Mouse (Mus musculus): ENCODE results near the gene Prpf40a. TPM values are rescaled to one million over a fixed set of nuclear protein-coding genes. Genes with fewer than 3 reads are reported as not detected.

Prpf40a gene
- polyA plus RNA-seq, 1 experiment, result 16.0 TPM

GRCm38 (mm10) chr2:53106472-53106871, 84.6 kb downstream of the Prpf40a start:
- 90% methylated on average over 8 of the region's 8 CpGs for WGBS

GRCm38 (mm10) chr2:53106056-53106455, 85.0 kb downstream of the Prpf40a start:
- TF ChIP-seq POLR2A (IDR thresholded peaks at IDR 0.05; ENCODE audit: low read depth, low read length), result no peak
- no peak for TF ChIP-seq CTCF (IDR thresholded peaks at IDR 0.05; ENCODE audit: extremely low read depth, insufficient read length, insufficient replicate concordance, low read depth, low read length)
- 77% methylated on average over 7 of the region's 7 CpGs for WGBS
- H3K36me3 ChIP-seq (ENCODE audit: control insufficient read depth, insufficient read depth, low read length), result no peaks in the 10 kb centered on the region
- no peak overlapping the region for H3K27ac ChIP-seq (ENCODE audit: insufficient read depth, low read depth, low read length)
- H3K4me3 ChIP-seq (ENCODE audit: low read depth, low read length), result no peak overlapping the region
- no peaks in the 10 kb centered on the region for H3K27me3 ChIP-seq (ENCODE audit: control insufficient read depth, insufficient read depth, low read length)
- no peaks in the 10 kb centered on the region for H3K4me1 ChIP-seq (ENCODE audit: control insufficient read depth, insufficient read depth, insufficient read length, low read length)

More at GRCm38 (mm10) chr2:53106472-53106871, 84.6 kb downstream of the Prpf40a start:
- H3K36me3 ChIP-seq (ENCODE audit: control insufficient read depth, insufficient read depth, low read length), result no peaks in the 10 kb centered on the region
- no peak overlapping the region for H3K4me3 ChIP-seq (ENCODE audit: low read depth, low read length)
- H3K27me3 ChIP-seq (ENCODE audit: control insufficient read depth, insufficient read depth, low read length), result no peaks in the 10 kb centered on the region
- no peaks in the 10 kb centered on the region for H3K4me1 ChIP-seq (ENCODE audit: control insufficient read depth, insufficient read depth, insufficient read length, low read length)
- H3K27ac ChIP-seq (ENCODE audit: insufficient read depth, low read depth, low read length), result no peak overlapping the region
- TF ChIP-seq POLR2A (IDR thresholded peaks at IDR 0.05; ENCODE audit: low read depth, low read length), result no peak
- no peak for TF ChIP-seq CTCF (IDR thresholded peaks at IDR 0.05; ENCODE audit: extremely low read depth, insufficient read length, insufficient replicate concordance, low read depth, low read length)

GRCm38 (mm10) chr2:53105408-53105807, 85.7 kb downstream of the Prpf40a start:
- Histone ChIP-seq H3K27ac (ENCODE audit: insufficient read depth, low read depth, low read length) (no peak overlapping the region), H3K4me3 (ENCODE audit: low read depth, low read length) (no peak overlapping the region), H3K36me3 (ENCODE audit: control insufficient read depth, insufficient read depth, low read length) (no peaks in the 10 kb centered on the region), H3K27me3 (ENCODE audit: control insufficient read depth, insufficient read depth, low read length) (no peaks in the 10 kb centered on the region), H3K4me1 (ENCODE audit: control insufficient read depth, insufficient read depth, insufficient read length, low read length) (no peaks in the 10 kb centered on the region)
- WGBS, result 36% methylated on average over 10 of the region's 10 CpGs
- no peak for TF ChIP-seq POLR2A (IDR thresholded peaks at IDR 0.05; ENCODE audit: low read depth, low read length)

GRCm38 (mm10) chr2:53102901-53103300, 88.2 kb downstream of the Prpf40a start:
- no peaks in the 10 kb centered on the region for H3K36me3 ChIP-seq (ENCODE audit: control insufficient read depth, insufficient read depth, low read length)
- no peak overlapping the region for H3K4me3 ChIP-seq (ENCODE audit: low read depth, low read length)
- 99% methylated on average over 2 of the region's 2 CpGs for WGBS
- TF ChIP-seq CTCF (IDR thresholded peaks at IDR 0.05; ENCODE audit: extremely low read depth, insufficient read length, insufficient replicate concordance, low read depth, low read length), result no peak
- TF ChIP-seq POLR2A (IDR thresholded peaks at IDR 0.05; ENCODE audit: low read depth, low read length), result no peak
- no peaks in the 10 kb centered on the region for H3K27me3 ChIP-seq (ENCODE audit: control insufficient read depth, insufficient read depth, low read length)
- no peak overlapping the region for H3K27ac ChIP-seq (ENCODE audit: insufficient read depth, low read depth, low read length)
- no peaks in the 10 kb centered on the region for H3K4me1 ChIP-seq (ENCODE audit: control insufficient read depth, insufficient read depth, insufficient read length, low read length)

- 61% methylated on average over 11 of the region's 11 CpGs for WGBS
- no peak for TF ChIP-seq CTCF (IDR thresholded peaks at IDR 0.05; ENCODE audit: extremely low read depth, insufficient read length, insufficient replicate concordance, low read depth, low read length)
- no peak for TF ChIP-seq POLR2A (IDR thresholded peaks at IDR 0.05; ENCODE audit: low read depth, low read length)
These were observed 89.0 kb downstream of the Prpf40a start for GRCm38 (mm10) chr2:53101885-53102740.

GRCm38 (mm10) chr2:53100093-53100492, 91.0 kb downstream of the Prpf40a start:
- Histone ChIP-seq H3K4me1 (ENCODE audit: control insufficient read depth, insufficient read depth, insufficient read length, low read length) (no peaks in the 10 kb centered on the region), H3K27ac (ENCODE audit: insufficient read depth, low read depth, low read length) (no peak overlapping the region), H3K4me3 (ENCODE audit: low read depth, low read length) (no peak overlapping the region), H3K36me3 (ENCODE audit: control insufficient read depth, insufficient read depth, low read length) (no peaks in the 10 kb centered on the region), H3K27me3 (ENCODE audit: control insufficient read depth, insufficient read depth, low read length) (no peaks in the 10 kb centered on the region)
- WGBS, result 42% methylated on average over 2 of the region's 2 CpGs
- no peak for TF ChIP-seq CTCF (IDR thresholded peaks at IDR 0.05; ENCODE audit: extremely low read depth, insufficient read length, insufficient replicate concordance, low read depth, low read length)
- TF ChIP-seq POLR2A (IDR thresholded peaks at IDR 0.05; ENCODE audit: low read depth, low read length), result no peak

More at GRCm38 (mm10) chr2:53101885-53102740, 89.0 kb downstream of the Prpf40a start:
- Histone ChIP-seq H3K36me3 (ENCODE audit: control insufficient read depth, insufficient read depth, low read length) (no peaks in the 10 kb centered on the region), H3K4me1 (ENCODE audit: control insufficient read depth, insufficient read depth, insufficient read length, low read length) (no peaks in the 10 kb centered on the region), H3K27ac (ENCODE audit: insufficient read depth, low read depth, low read length) (no peak overlapping the region), H3K4me3 (ENCODE audit: low read depth, low read length) (no peak overlapping the region), H3K27me3 (ENCODE audit: control insufficient read depth, insufficient read depth, low read length) (no peaks in the 10 kb centered on the region)

- Histone ChIP-seq H3K27ac (ENCODE audit: insufficient read depth, low read depth, low read length) (no peak overlapping the region), H3K27me3 (ENCODE audit: control insufficient read depth, insufficient read depth, low read length) (no peaks in the 10 kb centered on the region), H3K4me3 (ENCODE audit: low read depth, low read length) (no peak overlapping the region), H3K4me1 (ENCODE audit: control insufficient read depth, insufficient read depth, insufficient read length, low read length) (no peaks in the 10 kb centered on the region), H3K36me3 (ENCODE audit: control insufficient read depth, insufficient read depth, low read length) (no peaks in the 10 kb centered on the region)
- no peak for TF ChIP-seq CTCF (IDR thresholded peaks at IDR 0.05; ENCODE audit: extremely low read depth, insufficient read length, insufficient replicate concordance, low read depth, low read length)
- TF ChIP-seq POLR2A (IDR thresholded peaks at IDR 0.05; ENCODE audit: low read depth, low read length), result no peak
- WGBS, result 86% methylated on average over 3 of the region's 3 CpGs
These were observed 95.6 kb downstream of the Prpf40a start for GRCm38 (mm10) chr2:53095489-53095888.

Data from small intestine, adult 2 months (tissue).